Mouse (Mus musculus) frontal cortex, postnatal 25 days (tissue): ENCODE data around the gene Dad1.
A peak's percentile ranks its signal among the peaks of the same experiment; 100 is the strongest.

Experiments
- DNase-seq, 2 experiments: peaks; one replicate each; pipeline ENCODE4 v3.0.0; 2022; ENCODE audit warnings: low spot score in 2 of 2

Gene Dad1

GRCm38 (mm10) chr14:54253741-54254291 is at the start of gene Dad1, which contains the start of gene Abhd4:
Gene Dad1 (minus strand): TSS chr14:54254104.
Gene Abhd4 (plus strand): TSS chr14:54254188.
- DNase-seq: peak; percentile 92 to 95

GRCm38 (mm10) chr14:54300676-54301075 is 46.8 kb upstream of the Dad1 start:
- no peak for DNase-seq

GRCm38 (mm10) chr14:54300136-54300535 is 46.2 kb upstream of the Dad1 start:
- no peak for DNase-seq

DNA sequence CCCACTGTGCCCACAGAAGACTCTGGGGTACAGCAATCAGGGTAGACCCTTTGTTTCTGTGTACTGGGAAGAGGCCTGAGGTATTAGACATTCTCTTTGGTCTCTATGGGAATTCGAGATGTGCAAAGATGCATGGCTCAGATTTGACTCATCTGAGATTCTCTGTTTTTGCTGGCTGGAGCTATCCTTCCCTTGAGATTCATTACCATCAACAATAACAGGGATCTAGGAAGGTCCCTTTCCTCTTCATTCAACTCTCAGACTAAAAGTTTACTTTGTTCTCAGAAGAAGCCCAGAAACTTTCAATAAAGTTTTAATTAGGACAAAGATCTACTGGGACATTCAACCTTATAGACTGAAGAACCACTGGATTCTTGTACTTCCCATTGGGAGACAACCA is 30.9 kb upstream of the Dad1 start, which contains the start of gene Olfr49:
Gene Olfr49, minus strand, starts transcription at position 101 of the 400 bp plus-strand sequence.
- no peak for DNase-seq

DNA sequence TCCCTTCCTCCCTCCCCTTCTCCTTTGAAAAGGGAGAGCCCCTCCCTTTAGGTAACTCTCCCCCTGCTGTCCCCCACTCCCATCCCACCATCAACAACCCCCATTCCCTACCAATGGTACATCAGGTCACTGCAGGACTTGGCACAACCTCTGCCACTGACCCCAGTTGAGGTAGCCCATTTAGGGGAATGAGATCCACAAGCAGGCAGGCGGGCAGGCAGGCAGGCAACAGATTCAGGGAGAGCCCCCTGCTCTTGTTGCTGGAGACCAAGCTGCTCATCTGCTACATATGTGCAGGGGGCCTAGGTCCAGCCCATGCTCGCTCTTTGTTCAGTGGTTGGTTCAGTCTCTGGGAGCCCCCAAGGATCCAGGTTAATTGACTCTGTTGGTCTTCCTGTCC is 22.5 kb upstream of the Dad1 start:
- DNase-seq: no peak

- no peak for DNase-seq
Measured at GRCm38 (mm10) chr14:54272696-54273095, 18.8 kb upstream of the Dad1 start.

DNA sequence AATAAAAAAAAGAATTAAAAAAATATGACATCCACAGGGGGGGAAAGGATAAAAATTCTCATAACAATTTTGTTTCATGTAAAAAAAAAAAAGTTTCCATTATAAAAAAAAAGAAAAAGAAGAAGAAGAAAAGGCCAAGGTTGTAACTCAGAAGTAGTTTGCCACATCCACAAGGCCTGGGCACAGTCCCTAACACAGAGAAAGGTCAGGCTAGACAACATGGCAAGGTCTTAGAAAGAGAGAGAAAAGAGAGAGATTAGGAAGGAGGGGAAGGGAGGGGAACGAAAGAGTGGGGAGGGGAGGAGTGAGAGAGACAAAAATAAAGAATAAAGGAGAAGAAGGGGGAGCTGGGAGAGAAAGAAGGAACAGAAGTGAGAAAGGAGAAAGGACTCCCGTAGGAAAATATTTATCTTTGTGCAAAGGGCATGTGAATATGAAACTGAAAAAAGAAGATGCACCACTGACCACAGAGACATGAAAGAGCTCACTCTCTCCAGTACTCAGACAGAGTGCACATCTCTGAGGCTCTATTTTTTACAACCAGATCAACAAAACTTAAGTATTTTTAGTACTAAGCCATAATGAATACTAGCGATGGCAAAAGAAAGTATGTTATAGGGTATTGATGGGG is 18.2 kb upstream of the Dad1 start:
- no peak for DNase-seq

GRCm38 (mm10) chr14:54270413-54270812 is 16.5 kb upstream of the Dad1 start:
- DNase-seq: no peak

- DNase-seq: no peak
Measured at GRCm38 (mm10) chr14:54269566-54269965, 15.7 kb upstream of the Dad1 start.

DNA sequence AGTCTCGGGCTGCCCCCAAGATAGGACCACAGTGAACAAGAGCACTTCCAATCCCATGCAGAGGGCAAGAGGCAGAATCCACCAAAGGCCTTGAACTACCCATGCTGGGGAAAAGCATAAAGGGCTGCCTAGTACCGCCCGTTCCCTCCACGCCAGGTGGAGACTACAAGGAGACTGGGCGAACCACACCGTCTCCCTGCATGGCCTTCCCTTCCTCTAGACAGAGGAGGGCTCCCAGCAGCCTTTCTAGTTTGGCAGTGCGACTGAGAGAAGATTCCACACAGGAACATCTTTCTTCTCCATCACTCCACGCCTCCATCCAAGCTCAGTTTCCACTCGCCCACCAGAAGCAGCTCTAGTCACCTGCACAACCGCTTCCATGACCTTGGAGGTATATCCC is 14.1 kb upstream of the Dad1 start:
- no peak for DNase-seq

DNA sequence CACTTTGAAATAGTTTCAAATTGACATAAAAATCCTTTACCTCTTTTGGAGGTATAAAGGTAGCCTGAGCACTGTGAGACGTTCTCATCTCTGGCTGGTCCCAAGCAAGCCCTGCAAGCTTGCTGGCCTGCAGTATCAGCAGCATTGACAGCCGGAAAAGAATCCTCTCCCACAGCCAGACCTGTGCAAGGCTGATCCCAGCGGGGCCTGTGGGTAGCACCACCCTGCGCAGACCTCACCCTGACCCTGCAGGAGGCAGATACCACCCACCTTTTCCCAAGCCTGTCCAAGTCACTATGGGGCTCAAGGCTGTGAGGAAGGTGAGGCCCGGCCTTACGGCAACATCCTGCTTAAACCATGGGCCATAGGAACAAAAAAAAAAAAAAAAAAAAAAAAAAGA is 12.0 kb upstream of the Dad1 start:
- DNase-seq: no peak

DNA sequence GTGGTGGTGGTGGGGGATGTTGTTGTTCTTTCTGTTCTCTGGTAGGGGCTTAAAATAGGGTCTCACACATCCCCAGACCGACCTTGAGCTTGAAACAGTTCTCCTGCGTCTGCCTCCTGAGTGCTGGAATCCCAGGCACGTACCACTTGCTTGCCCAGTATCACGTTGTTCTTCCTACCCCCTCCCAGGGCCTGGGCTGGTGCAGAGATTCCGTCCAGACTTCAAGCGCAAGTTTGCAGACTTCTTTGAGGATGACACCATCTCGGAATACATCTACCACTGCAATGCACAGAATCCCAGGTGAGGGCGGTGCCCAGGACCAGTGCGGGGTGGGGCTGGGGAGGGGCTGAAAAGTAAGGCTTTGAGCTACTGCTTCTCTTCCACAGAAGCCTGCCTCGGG is 11.2 kb upstream of the Dad1 start:
- DNase-seq: no peak

GRCm38 (mm10) chr14:54264231-54264630 is 10.3 kb upstream of the Dad1 start:
- DNase-seq: no peak

DNA sequence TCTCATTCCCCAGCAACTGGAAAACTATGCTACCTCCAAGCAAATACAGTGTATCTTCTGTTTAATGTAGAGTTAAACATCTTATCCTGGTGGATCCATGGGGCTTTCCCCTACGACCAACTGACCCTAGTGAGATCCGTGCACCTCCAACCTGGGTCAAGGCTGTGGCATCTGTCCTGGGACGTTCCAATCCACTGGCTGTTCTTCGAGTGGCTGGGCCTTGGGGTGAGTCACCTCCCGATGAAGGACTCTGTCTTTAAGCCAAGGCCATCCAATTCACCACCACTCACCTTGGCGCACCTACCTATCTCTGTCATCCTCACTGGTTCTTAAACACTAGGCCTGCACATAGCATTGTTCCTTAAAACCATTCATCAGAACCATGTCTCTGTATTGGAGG is 9.2 kb upstream of the Dad1 start:
- DNase-seq: no peak

- no peak for DNase-seq
Measured at GRCm38 (mm10) chr14:54262622-54263021, 8.7 kb upstream of the Dad1 start.

DNA sequence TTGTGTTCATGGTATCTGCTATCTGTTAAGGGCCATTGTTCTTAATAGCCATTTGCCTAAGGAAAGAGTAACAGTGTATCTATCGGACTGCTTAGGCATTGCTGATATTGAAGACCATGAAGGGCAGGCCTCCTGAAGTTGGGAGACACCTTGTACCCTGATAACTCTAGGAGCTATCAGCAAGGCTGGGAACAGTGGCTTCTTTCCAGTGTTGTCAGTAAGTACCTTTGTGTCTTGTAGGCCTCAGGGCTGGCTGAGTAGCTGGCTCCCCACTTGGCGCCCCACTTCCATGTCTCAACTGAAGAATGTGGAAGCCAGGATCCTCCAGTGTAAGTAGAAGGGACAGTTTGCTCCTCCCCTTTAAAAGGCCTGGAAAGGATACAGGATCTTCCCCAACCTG is 7.5 kb upstream of the Dad1 start:
- no peak for DNase-seq

DNA sequence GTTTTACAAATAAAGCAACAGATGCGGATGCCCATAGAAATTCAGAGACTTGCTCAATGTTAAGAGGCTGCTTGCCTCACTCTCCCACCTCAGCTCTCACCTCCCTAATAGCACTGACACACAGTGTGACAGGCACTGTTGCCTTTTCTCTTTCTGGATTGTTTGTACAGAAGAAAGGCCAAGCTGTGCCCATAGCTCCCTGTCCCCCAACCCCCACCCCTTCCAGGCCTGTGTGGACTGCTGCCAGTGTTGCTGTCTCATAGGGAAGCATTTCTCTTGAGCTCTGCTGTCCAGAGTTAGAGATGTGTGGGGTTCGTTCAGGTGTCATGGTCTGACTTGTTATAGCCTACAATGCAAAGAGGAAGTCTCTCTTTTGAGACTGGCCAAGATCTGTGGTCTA is 6.3 kb upstream of the Dad1 start:
- no peak for DNase-seq

- DNase-seq: no peak
Measured at GRCm38 (mm10) chr14:54259722-54260085, 5.8 kb upstream of the Dad1 start.

DNA sequence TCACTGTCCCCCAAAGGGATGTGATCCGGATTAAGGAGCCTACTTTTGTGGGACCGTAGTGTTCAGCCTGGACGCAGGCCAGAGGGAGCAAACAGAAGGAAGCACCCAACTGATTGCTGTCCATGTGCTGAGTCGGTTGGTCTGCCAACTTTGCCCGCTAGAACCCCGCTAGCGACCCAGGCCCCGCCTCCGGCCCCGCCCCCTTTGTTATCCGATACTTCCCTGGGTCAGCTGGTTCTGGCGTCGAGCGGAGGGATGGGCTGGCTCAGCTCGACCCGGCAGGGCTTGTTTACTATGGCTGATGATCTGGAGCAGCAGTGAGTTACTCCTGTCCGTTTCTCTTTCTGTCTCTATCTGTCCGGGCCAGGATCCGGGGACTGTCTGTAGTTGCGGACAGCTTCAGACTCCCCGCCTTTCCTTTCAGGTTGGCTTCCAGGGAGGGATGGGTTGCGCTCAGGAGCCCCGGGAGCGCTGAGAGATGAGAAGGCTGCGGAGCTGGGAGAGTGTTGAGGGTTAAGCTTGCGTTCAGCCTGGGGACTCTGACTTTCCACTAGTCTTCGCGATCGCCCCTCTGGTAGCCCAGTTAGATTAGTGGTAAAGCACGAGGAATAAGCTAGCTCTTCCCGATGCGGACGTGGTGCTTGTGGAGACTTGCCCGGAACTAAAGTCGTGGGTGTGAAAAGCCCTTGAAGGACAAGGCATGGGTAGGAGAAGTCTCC is 5.3 kb upstream of the Dad1 start:
- DNase-seq: peak; percentile 66 to 75

- no peak for DNase-seq
Measured at GRCm38 (mm10) chr14:54258131-54258670, 4.3 kb upstream of the Dad1 start.

DNA sequence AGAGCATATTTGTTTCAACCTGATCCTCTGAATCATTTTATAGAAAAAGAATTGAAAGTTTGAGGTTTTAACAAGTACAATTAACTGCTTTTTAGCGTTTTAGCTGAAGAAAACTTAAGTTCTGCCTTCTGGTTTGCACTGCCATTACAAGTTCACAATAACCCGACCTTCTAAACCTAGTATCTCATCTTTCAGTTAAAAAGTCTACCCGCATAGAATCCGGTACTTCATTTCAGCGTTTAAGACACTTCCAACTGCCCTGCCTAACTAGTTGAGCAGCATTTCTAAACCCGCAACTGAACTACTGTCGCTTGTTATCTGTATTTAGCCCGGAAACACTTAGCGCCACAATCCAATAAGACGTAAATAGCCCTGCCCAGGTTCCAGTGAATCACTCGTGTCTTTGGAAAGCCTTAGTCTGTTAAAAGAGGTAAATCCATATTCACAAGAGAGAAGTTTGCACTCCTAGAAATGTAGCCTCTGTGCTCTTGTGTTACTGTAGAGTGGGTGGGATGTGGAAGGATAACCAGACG is 832 bp upstream of the Dad1 start:
- DNase-seq: no peak

DNA sequence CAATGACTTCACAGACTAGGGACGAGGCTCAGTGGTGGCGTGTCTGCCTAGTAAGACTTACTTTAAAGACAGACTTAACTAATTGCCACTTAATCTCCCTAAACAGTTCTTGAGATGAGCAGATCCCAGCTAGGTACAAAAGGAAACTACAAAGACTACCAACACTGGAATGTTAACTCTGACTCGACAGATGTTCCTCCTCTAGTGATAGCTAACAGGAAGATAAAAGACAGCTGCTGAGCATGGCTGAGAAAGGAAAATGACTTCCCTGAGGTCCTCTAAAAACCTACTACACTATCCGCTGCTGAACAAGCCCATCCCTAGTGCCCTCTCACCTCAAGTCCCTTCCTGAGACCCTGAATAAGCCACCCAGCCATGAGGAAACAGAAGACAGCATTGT is 3.8 kb downstream of the Dad1 start:
- DNase-seq: no peak

DNA sequence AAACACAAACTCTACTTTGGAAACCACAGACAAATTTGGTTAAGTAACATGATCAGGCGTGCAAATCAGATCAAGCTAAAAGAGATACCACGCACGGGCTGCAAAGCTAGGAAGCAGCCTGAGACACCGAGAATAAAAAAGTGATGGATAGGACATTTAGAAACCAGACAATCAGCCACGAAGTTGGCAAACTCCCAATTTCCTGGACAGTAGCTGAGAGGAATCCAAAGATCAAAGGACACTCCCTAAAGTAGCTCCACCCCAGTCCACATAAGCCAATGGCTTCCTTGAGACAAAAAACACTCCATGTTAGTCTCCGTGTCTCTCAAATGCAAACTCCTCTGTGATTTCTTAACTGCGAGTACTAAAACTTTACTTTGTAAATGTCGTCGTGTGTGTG is 4.6 kb downstream of the Dad1 start:
- DNase-seq: no peak
